Mouse (Mus musculus) neural tube, embryonic 14.5 days (tissue): ENCODE measurements around the gene Chaf1b. TPM values are rescaled to one million over a fixed set of nuclear protein-coding genes. Genes with fewer than 3 reads are reported as not detected.
A peak's percentile ranks its signal among the peaks of the same experiment; 100 is the strongest.

ENCODE experiments used
- ATAC-seq: fragments of 200-750 bp; cut with Nextera tagmentation; 2 replicates; pipeline ENCODE4 v1.8.0; 2017; ENCODE audit warnings: low read depth, mild to moderate bottlenecking, moderate TSS enrichment, moderate library complexity
- H3K27ac ChIP-seq: fragments of 300-500 bp; sonication (generic); 2 replicates; pipeline ENCODE4 v1.5.1; 2014; ENCODE audit warnings: low read depth, mild to moderate bottlenecking, control low read depth, low read length, moderate library complexity, mixed read lengths
- H3K27me3 ChIP-seq: fragments of 300-500 bp; sonication (generic); 2 replicates; pipeline ENCODE4 v1.6.1; 2014; ENCODE audit warnings: low read length; ENCODE audit not compliant: control insufficient read depth, insufficient read depth
- H3K36me3 ChIP-seq: fragments of 300-500 bp; sonication (generic); 2 replicates; pipeline ENCODE4 v1.6.1; 2014; ENCODE audit warnings: low read length, mixed read lengths; ENCODE audit not compliant: control insufficient read depth, insufficient read depth
- H3K4me1 ChIP-seq: fragments of 300-500 bp; sonication (generic); 2 replicates; pipeline ENCODE4 v1.6.1; 2014; ENCODE audit warnings: low read length; ENCODE audit not compliant: control insufficient read depth, insufficient read depth
- H3K4me2 ChIP-seq: fragments of 300-500 bp; sonication (generic); 2 replicates; pipeline ENCODE4 v1.6.1; 2014; ENCODE audit warnings: mild to moderate bottlenecking, low read depth, low read length, control low read depth
- H3K4me3 ChIP-seq: fragments of 300-500 bp; sonication (generic); 2 replicates; pipeline ENCODE4 v1.5.1; 2014; ENCODE audit warnings: low read depth, low read length, control low read depth, mixed read lengths
- H3K9ac ChIP-seq: fragments of 300-500 bp; sonication (generic); replicated peaks from 2 replicates; pipeline ENCODE4 v1.6.1; 2014; ENCODE audit warnings: low read depth, mild to moderate bottlenecking, control low read depth, low read length, mixed read lengths
- H3K9me3 ChIP-seq: fragments of 300-500 bp; sonication (generic); 2 replicates; pipeline ENCODE4 v1.6.1; 2016; ENCODE audit warnings: low read length; ENCODE audit not compliant: control insufficient read depth
- WGBS: fragments of 180-500 bp; shearing (Covaris S2); extraction: QIAGEN DNeasy Blood & Tissue Kit; methylation state at CpG from one replicate; pipeline ENCODE4 v1.1.7; 2014; 5-methylcytosine and 5-hydroxymethylcytosine counted together
- polyA plus RNA-seq: library from polyadenylated mRNA; unstranded; fragments of >200 nt; fragmentation: Nextera tagmentation; extraction: Ambion mirVana; gene quantifications from 2 replicates; pipeline ENCODE4 v1.2.1, GENCODE M21; 2014

Chaf1b gene
- 16.0 and 16.5 TPM in 2 replicates for polyA plus RNA-seq

- under 1% methylated on average over 54 of the region's 54 CpGs for WGBS
- Histone ChIP-seq H3K9me3 (no peaks in the 10 kb centered on the region), H3K27ac (no peak within 1 kb of the TSS), H3K36me3 (no peaks in the 10 kb centered on the region), H3K9ac (peak within 1 kb of the TSS; percentile 29), H3K27me3 (no peaks in the 10 kb centered on the region), H3K4me1 (no peaks in the 10 kb centered on the region), H3K4me3 (peak within 1 kb of the TSS; percentile 53), H3K4me2 (peak within 1 kb of the TSS; percentile 75)
- ATAC-seq: peak; percentile 91
These were observed at the start of gene Chaf1b for GRCm38 (mm10) chr16:93883423-93884085. Gene Chaf1b (plus strand): TSS chr16:93883901.

DNA sequence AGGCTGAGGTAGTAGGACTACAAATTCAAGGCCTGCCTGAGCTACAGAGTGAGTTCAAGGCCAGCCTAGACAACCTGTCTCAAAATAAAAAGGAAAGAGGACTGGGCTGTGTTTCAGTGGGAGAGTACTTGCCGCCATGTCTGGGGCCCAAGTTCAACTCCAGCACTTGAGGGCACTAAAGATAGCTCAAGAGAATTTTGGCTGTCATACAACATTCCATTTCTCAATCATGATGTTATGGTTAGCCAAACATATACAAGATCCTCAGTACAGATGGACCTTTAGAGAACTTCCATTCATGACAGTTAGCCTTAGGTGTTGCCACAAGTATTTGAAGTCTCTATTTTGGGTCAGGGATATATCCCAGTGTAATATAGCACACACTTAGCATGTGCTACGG, 49.6 kb upstream of the Chaf1b start:
- Histone ChIP-seq H3K27ac (no peak overlapping the region), H3K36me3 (no peaks in the 10 kb centered on the region), H3K4me2 (no peak overlapping the region), H3K4me1 (0 out of 2 replicates have a peak, but pooled peaks cover 6% of the 10 kb centered on the region), H3K9me3 (no peaks in the 10 kb centered on the region), H3K4me3 (no peak overlapping the region), H3K9ac (no peak overlapping the region), H3K27me3 (no peaks in the 10 kb centered on the region)
- 96% methylated on average over 2 of the region's 2 CpGs for WGBS
- ATAC-seq: no peak

DNA sequence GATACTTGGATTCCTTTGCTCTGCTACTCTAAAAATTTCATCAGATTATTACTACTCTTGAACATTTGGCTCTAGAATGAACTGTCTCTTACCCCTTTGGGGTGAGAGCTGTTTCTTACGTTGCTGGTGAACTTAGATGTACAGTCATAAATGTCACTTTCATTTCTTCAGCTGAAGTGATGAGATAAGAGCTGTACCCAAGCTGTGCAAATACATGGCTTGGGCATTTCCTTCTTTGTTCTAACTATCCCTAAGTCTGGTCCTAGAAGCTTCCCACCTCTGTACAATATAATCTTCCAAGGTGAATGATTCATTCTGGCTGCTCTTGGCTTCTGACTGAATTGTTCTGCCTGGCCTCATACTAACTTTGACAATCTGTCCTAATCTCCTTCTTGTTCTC, 44.7 kb upstream of the Chaf1b start:
- Histone ChIP-seq H3K36me3 (no peaks in the 10 kb centered on the region), H3K4me1 (no peaks in the 10 kb centered on the region)

GRCm38 (mm10) chr16:93850527-93850926, 33.2 kb upstream of the Chaf1b start:
- Histone ChIP-seq H3K36me3 (peaks cover 32% of the 10 kb centered on the region), H3K4me2 (no peak overlapping the region), H3K9ac (no peak overlapping the region), H3K4me1 (no peaks in the 10 kb centered on the region), H3K4me3 (no peak overlapping the region), H3K9me3 (no peaks in the 10 kb centered on the region), H3K27me3 (no peaks in the 10 kb centered on the region), H3K27ac (no peak overlapping the region)
- ATAC-seq: no peak
- 96% methylated on average over 3 of the region's 3 CpGs for WGBS

More for the DNA sequence above, 44.7 kb upstream of the Chaf1b start:
- no peak overlapping the region for H3K4me3 ChIP-seq
- H3K9ac ChIP-seq: no peak overlapping the region
- no peaks in the 10 kb centered on the region for H3K27me3 ChIP-seq
- H3K9me3 ChIP-seq: no peaks in the 10 kb centered on the region
- no peak overlapping the region for H3K4me2 ChIP-seq
- whole genome bisulfite sequencing: 97% methylated on average over 1 of the region's 1 CpGs
- no peak for ATAC-seq
- no peak overlapping the region for H3K27ac ChIP-seq

DNA sequence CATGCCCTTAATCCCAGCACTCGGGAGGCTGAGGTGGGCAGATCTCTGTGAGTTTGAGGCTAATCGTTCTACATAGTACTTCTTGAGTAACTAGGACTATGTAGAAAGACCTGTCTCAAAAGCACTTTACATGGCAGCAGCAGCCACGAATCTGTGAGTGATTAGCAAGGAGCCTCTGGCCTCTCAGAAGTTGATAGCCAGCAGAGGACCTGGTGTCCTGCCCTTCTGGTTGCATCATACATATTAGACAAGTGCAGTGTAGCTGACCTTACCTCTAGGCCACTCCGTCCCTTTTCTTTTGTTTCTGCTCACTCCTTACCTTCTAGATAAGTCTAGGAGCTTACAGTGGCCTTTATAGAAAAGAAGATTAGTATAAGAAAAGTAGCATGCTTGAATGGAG, 23.7 kb upstream of the Chaf1b start:
- ATAC-seq: no peak

GRCm38 (mm10) chr16:93860686-93861085, 23.0 kb upstream of the Chaf1b start:
- peaks cover 57% of the 10 kb centered on the region for H3K36me3 ChIP-seq
- no peaks in the 10 kb centered on the region for H3K4me1 ChIP-seq
- ATAC-seq: no peak
- H3K4me2 ChIP-seq: no peak overlapping the region
- H3K27me3 ChIP-seq: no peaks in the 10 kb centered on the region
- H3K9me3 ChIP-seq: no peaks in the 10 kb centered on the region
- no peak overlapping the region for H3K9ac ChIP-seq
- H3K27ac ChIP-seq: no peak overlapping the region
- no peak overlapping the region for H3K4me3 ChIP-seq

More for the DNA sequence above, 23.7 kb upstream of the Chaf1b start:
- Histone ChIP-seq H3K9me3 (no peaks in the 10 kb centered on the region), H3K4me2 (no peak overlapping the region), H3K4me1 (no peaks in the 10 kb centered on the region), H3K36me3 (peaks cover 51% of the 10 kb centered on the region), H3K9ac (no peak overlapping the region), H3K27ac (no peak overlapping the region), H3K4me3 (no peak overlapping the region), H3K27me3 (no peaks in the 10 kb centered on the region)
- 96% methylated on average over 4 of the region's 4 CpGs for WGBS

DNA sequence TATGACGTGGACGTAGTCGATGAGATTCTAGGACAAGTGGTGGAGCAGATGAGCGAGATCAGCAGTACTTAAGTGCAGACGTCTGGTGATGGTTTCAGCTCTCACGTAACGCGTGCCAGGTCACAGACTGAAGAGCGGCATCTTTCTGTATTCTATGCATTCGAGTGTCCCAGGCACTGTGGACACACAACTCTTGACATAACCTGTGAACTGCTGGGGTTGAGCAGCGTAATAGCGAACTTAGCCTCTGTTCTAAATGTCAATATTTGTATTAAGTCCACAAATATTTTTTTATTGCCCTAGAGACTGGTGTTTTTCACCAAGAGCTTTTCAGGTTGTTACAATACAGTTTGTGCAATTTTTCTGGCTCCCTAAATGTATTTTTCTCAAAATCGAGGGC, 8.9 kb upstream of the Chaf1b start:
- Histone ChIP-seq H3K4me1 (no peaks in the 10 kb centered on the region), H3K9ac (no peak overlapping the region), H3K27me3 (no peaks in the 10 kb centered on the region), H3K36me3 (peaks cover 40% of the 10 kb centered on the region), H3K4me2 (no peak overlapping the region), H3K4me3 (no peak overlapping the region), H3K27ac (no peak overlapping the region), H3K9me3 (no peaks in the 10 kb centered on the region)
- no peak for ATAC-seq
- WGBS: 95% methylated on average over 13 of the region's 13 CpGs

GRCm38 (mm10) chr16:93877612-93878380, 5.9 kb upstream of the Chaf1b start:
- Histone ChIP-seq H3K4me2 (no peak overlapping the region), H3K9me3 (no peaks in the 10 kb centered on the region), H3K27ac (no peak overlapping the region), H3K36me3 (peaks cover 31% of the 10 kb centered on the region), H3K4me3 (no peak overlapping the region), H3K27me3 (no peaks in the 10 kb centered on the region), H3K4me1 (no peaks in the 10 kb centered on the region), H3K9ac (no peak overlapping the region)
- 88% methylated on average over 6 of the region's 6 CpGs for WGBS
- no peak for ATAC-seq

- peak overlapping the region; percentile 29 for H3K9ac ChIP-seq
- H3K9me3 ChIP-seq: no peaks in the 10 kb centered on the region
- peak overlapping the region; percentile 75 for H3K4me2 ChIP-seq
- under 1% methylated on average over 43 of the region's 43 CpGs for WGBS
- no peaks in the 10 kb centered on the region for H3K4me1 ChIP-seq
- no peak overlapping the region for H3K27ac ChIP-seq
- H3K27me3 ChIP-seq: no peaks in the 10 kb centered on the region
- peak overlapping the region; percentile 53 for H3K4me3 ChIP-seq
- no peaks in the 10 kb centered on the region for H3K36me3 ChIP-seq
- ATAC-seq: peak; percentile 58
These were observed 503 bp downstream of the Chaf1b start for GRCm38 (mm10) chr16:93884086-93884721.
